ENCODE assay signal across 16 mouse cellular contexts in genomic region chr3:68055071-68055470, GRCm38 (mm10). TPM values are rescaled to one million over a fixed set of nuclear protein-coding genes. Genes with fewer than 3 reads are reported as not detected.
DNase-seq lines count a peak whose midpoint lies in the region; ATAC-seq and TF ChIP-seq lines count a peak whose summit lies in the region.
"Had no signal": no experiment of that assay in that cellular context is flagged by ENCODE, and none has a peak within 500 bp of the region (broad histone marks: within the 10 kb centered on the region; RNA-seq: fewer than 3 reads in every experiment).

No protein-coding gene starts in this region.

- H3K79me2 ChIP-seq in MEL (ENCODE audit: control insufficient read depth, insufficient read depth, low read length, poor library complexity) = no peaks in the 10 kb centered on the region

- no peak overlapping the region for H3K27ac ChIP-seq in forebrain, postnatal 0 days (ENCODE audit: low read depth, low read length)
- H3K27ac ChIP-seq in forebrain, embryonic 13.5 days = no peak overlapping the region
- no peak overlapping the region for H3K27ac ChIP-seq in MEL (ENCODE audit: control insufficient read depth, low read depth, low read length)
- H3K27ac ChIP-seq in limb, embryonic 12.5 days = no peak overlapping the region
- H3K27ac ChIP-seq: gastrocnemius, adult 2 months; hindbrain, embryonic 14.5 days; kidney, embryonic 15.5 days; midbrain, embryonic 12.5 days had no signal

- TF ChIP-seq RAD21 in MEL (IDR thresholded peaks at IDR 0.05; ENCODE audit: low read depth, low read length) = no peak

- WGBS in forebrain, postnatal 0 days = 69% methylated on average over 13 of the region's 13 CpGs
- WGBS in forebrain, embryonic 13.5 days = 68% methylated on average over 13 of the region's 13 CpGs
- WGBS in limb, embryonic 12.5 days = 64% methylated on average over 13 of the region's 13 CpGs

- no peaks in the 10 kb centered on the region for H3K36me3 ChIP-seq in forebrain, postnatal 0 days (ENCODE audit: insufficient read depth)
- H3K36me3 ChIP-seq in forebrain, embryonic 13.5 days (ENCODE audit: poor library complexity, severe bottlenecking) = no peaks in the 10 kb centered on the region
- peaks cover 0 to 3% of the 10 kb centered on the region in 2 experiments; a peak in 1 of 4 replicates for H3K36me3 ChIP-seq in MEL (ENCODE audit: control insufficient read depth in 1 of 2, insufficient read depth in 2 of 2, low read length in 2 of 2)
- H3K36me3 ChIP-seq in limb, embryonic 12.5 days = no peaks in the 10 kb centered on the region
- H3K36me3 ChIP-seq: kidney, embryonic 15.5 days; midbrain, embryonic 12.5 days had no signal

- H3K9me3 ChIP-seq in forebrain, postnatal 0 days (ENCODE audit: low read length) = no peaks in the 10 kb centered on the region
- no peaks in the 10 kb centered on the region for H3K9me3 ChIP-seq in forebrain, embryonic 13.5 days (replicated peaks)
- no peaks in the 10 kb centered on the region for H3K9me3 ChIP-seq in MEL (replicated peaks; ENCODE audit: insufficient read depth, low read length)
- no peaks in the 10 kb centered on the region for H3K9me3 ChIP-seq in limb, embryonic 12.5 days
- H3K9me3 ChIP-seq: kidney, embryonic 15.5 days; midbrain, embryonic 12.5 days had no signal

- H3K4me3 ChIP-seq in forebrain, postnatal 0 days (ENCODE audit: low read depth, low read length) = no peak overlapping the region
- H3K4me3 ChIP-seq in forebrain, embryonic 13.5 days = no peak overlapping the region
- peak overlapping the region; percentile 43 to 47; a peak in 3 of 4 replicates for H3K4me3 ChIP-seq in MEL (ENCODE audit: control insufficient read depth in 1 of 2, insufficient read depth in 1 of 2, low read depth in 2 of 2, low read length in 2 of 2)
- no peak overlapping the region for H3K4me3 ChIP-seq in limb, embryonic 12.5 days (replicated peaks)
- H3K4me3 ChIP-seq: erythroblast, embryonic 14.5 days; gastrocnemius, adult 2 months; kidney, embryonic 15.5 days; midbrain, embryonic 12.5 days had no signal

- no peak overlapping the region for H3K4me2 ChIP-seq in forebrain, postnatal 0 days (ENCODE audit: low read depth)
- H3K4me2 ChIP-seq in forebrain, embryonic 13.5 days = no peak overlapping the region
- H3K4me2 ChIP-seq in limb, embryonic 12.5 days = no peak overlapping the region
- H3K4me2 ChIP-seq: hindbrain, embryonic 14.5 days; kidney, embryonic 15.5 days; midbrain, embryonic 12.5 days had no signal

- H3K27me3 ChIP-seq in forebrain, postnatal 0 days (ENCODE audit: insufficient read depth, low read length) = no peaks in the 10 kb centered on the region
- peaks cover 12% of the 10 kb centered on the region for H3K27me3 ChIP-seq in forebrain, embryonic 13.5 days
- H3K27me3 ChIP-seq in MEL (ENCODE audit: control insufficient read depth in 1 of 2, insufficient read depth in 2 of 2, low read length in 2 of 2) = no peaks in the 10 kb centered on the region; a peak in 3 of 4 replicates
- H3K27me3 ChIP-seq in limb, embryonic 12.5 days = peaks cover 17% of the 10 kb centered on the region

- no peak for TF ChIP-seq EP300 in MEL (IDR thresholded peaks at IDR 0.05; ENCODE audit: low read depth in 1 of 2, low read length in 2 of 2)

- no peak for TF ChIP-seq CTCF in forebrain, postnatal 0 days (IDR thresholded peaks at IDR 0.05; ENCODE audit: low read depth)
- no peak for TF ChIP-seq CTCF in MEL (IDR thresholded peaks at IDR 0.05 in 2 of 3, conservative IDR thresholded peaks at IDR 0.05 in 1 of 3; ENCODE audit: control insufficient read depth in 1 of 3, insufficient read depth in 1 of 3, low read depth in 2 of 3, low read length in 3 of 3, poor library complexity in 1 of 3, severe bottlenecking in 1 of 3)

- H3K9ac ChIP-seq in forebrain, postnatal 0 days = no peak overlapping the region
- no peak overlapping the region for H3K9ac ChIP-seq in forebrain, embryonic 13.5 days
- no peak overlapping the region for H3K9ac ChIP-seq in MEL (ENCODE audit: control insufficient read depth, low read depth, low read length, poor library complexity, severe bottlenecking)
- peak overlapping the region; percentile 5; the same call in 1 of the 2 replicates for H3K9ac ChIP-seq in limb, embryonic 12.5 days (replicated peaks)
- H3K9ac ChIP-seq: hindbrain, embryonic 14.5 days; kidney, embryonic 15.5 days; liver, postnatal 0 days; midbrain, embryonic 12.5 days had no signal

- DNase-seq in forebrain, postnatal 0 days = no peak
- DNase-seq in layer of hippocampus, adult 11-12 months (ENCODE audit: low spot score) = peak; percentile 42
- no peak for DNase-seq in layer of hippocampus, postnatal 14 days (ENCODE audit: low spot score in 2 of 2)
- DNase-seq in MEL (ENCODE audit: low read depth, low spot score) = peak; percentile 43
- no peak for DNase-seq in thymus, postnatal 0 days (ENCODE audit: low spot score)
- DNase-seq: gastrocnemius, adult 2 months; liver, postnatal 0 days; thymus, adult 18-20 months had no signal

- ATAC-seq in forebrain, postnatal 0 days = peak; percentile 5; the same call in 1 of the 2 replicates
- no peak for ATAC-seq in forebrain, embryonic 13.5 days
- no peak for ATAC-seq in limb, embryonic 12.5 days (ENCODE audit: insufficient number of reproducible peaks, insufficient read depth, low FRiP score, low TSS enrichment, low read depth)
- ATAC-seq in megakaryocyte-erythroid progenitor cell, adult 5-6 weeks (replicated peaks; ENCODE audit: low FRiP score, low TSS enrichment, poor library complexity, severe bottlenecking) = no peak
- ATAC-seq: liver, postnatal 0 days; Patski had no signal

- TF ChIP-seq POLR2A in MEL (IDR thresholded peaks at IDR 0.05; ENCODE audit: control insufficient read depth in 1 of 2, insufficient read depth in 1 of 2, low read depth in 1 of 2, low read length in 2 of 2, poor library complexity in 1 of 2) = no peak

- H3K4me1 ChIP-seq in forebrain, postnatal 0 days (ENCODE audit: insufficient read depth) = no peaks in the 10 kb centered on the region
- no peaks in the 10 kb centered on the region for H3K4me1 ChIP-seq in forebrain, embryonic 13.5 days
- peaks cover 0 to 3% of the 10 kb centered on the region in 2 experiments; a peak in 1 of 4 replicates for H3K4me1 ChIP-seq in MEL (ENCODE audit: control insufficient read depth in 1 of 2, insufficient read depth in 2 of 2, low read length in 2 of 2)
- H3K4me1 ChIP-seq in limb, embryonic 12.5 days (replicated peaks) = no peaks in the 10 kb centered on the region
- H3K4me1 ChIP-seq: midbrain, embryonic 12.5 days had no signal

TF ChIP-seq in MEL, 35 proteins besides CTCF, POLR2A, EP300 and RAD21:
- TF ChIP-seq CHD2 (IDR thresholded peaks at IDR 0.05; ENCODE audit: low read length) (no peak), USF2 (IDR thresholded peaks at IDR 0.05; ENCODE audit: borderline replicate concordance in 1 of 2, insufficient read depth in 1 of 2, low read depth in 1 of 2, low read length in 2 of 2) (no peak), TAL1 (IDR thresholded peaks at IDR 0.05; ENCODE audit: low read length) (no peak), MYB (IDR thresholded peaks at IDR 0.05; ENCODE audit: low read depth, low read length) (no peak), ELF1 (IDR thresholded peaks at IDR 0.05; ENCODE audit: low read depth, low read length) (no peak), BHLHE40 (IDR thresholded peaks at IDR 0.05; ENCODE audit: borderline replicate concordance, low read depth, low read length) (no peak), MAX (IDR thresholded peaks at IDR 0.05; ENCODE audit: low read length) (no peak), POLR2AphosphoS2 (IDR thresholded peaks at IDR 0.05; ENCODE audit: low read length) (no peak), MYC (IDR thresholded peaks at IDR 0.05; ENCODE audit: low read depth, low read length) (no peak), ZMIZ1 (IDR thresholded peaks at IDR 0.05; ENCODE audit: low read depth, low read length) (no peak), SMC3 (IDR thresholded peaks at IDR 0.05; ENCODE audit: low read depth, low read length) (no peak), GABPA (IDR thresholded peaks at IDR 0.05; ENCODE audit: low read depth, low read length) (no peak), SIN3A (IDR thresholded peaks at IDR 0.05; ENCODE audit: low read length) (no peak), ZKSCAN1 (IDR thresholded peaks at IDR 0.05; ENCODE audit: low read depth, low read length) (no peak), HCFC1 (IDR thresholded peaks at IDR 0.05; ENCODE audit: low read depth, low read length) (no peak), UBTF (IDR thresholded peaks at IDR 0.05; ENCODE audit: borderline replicate concordance, insufficient read depth, low read depth, low read length) (no peak), NELFE (IDR thresholded peaks at IDR 0.05; ENCODE audit: low read depth, low read length) (no peak)
TF ChIP-seq in MEL: peak in this region for 0.

RNA-seq across cellular contexts. Expression of gene Schip1, which starts 9.5 kb away (rescaled TPM):
- 114 and 140 TPM in 2 replicates for total RNA-seq in forebrain, postnatal 0 days (2014; rRNA removed)
- 192 and 204 TPM in 2 replicates for polyA plus RNA-seq in forebrain, postnatal 0 days (2015; fragmentation: Nextera tagmentation; extraction: Ambion mirVana)
- polyA plus RNA-seq in forebrain, embryonic 13.5 days (2015; fragmentation: Nextera tagmentation; extraction: Ambion mirVana) = 109 and 129 TPM in 2 replicates
- total RNA-seq in layer of hippocampus, postnatal 14 days (2021) = 100 to 1,000 TPM; 300 to 309 TPM
- 12.4 and 14.5 TPM in 2 replicates for total RNA-seq in MEL (2012; rRNA removed)
- 10 to 100 TPM in 1 of 2 experiments, not detected in 1; 10.1 TPM for polyA plus RNA-seq in MEL (2012; ENCODE audit: insufficient read depth in 1 of 2, insufficient read length in 2 of 2, low read depth in 1 of 2, low replicate concordance in 2 of 2, missing spikeins in 1 of 2)
- polyA plus RNA-seq in limb, embryonic 12.5 days (2016; fragmentation: Nextera tagmentation; extraction: Ambion mirVana) = 28.4 and 31.6 TPM in 2 replicates
- 4.7 and 4.9 TPM in 2 replicates for polyA plus RNA-seq in thymus, postnatal 0 days (2015; fragmentation: Nextera tagmentation; extraction: Ambion mirVana)
- 1.4 and 2.6 TPM in 2 replicates for total RNA-seq in megakaryocyte-erythroid progenitor cell, adult 5-6 weeks (2014; fragmentation: Nextera tagmentation)
- 2.6 TPM in 2 replicates for total RNA-seq in megakaryocyte-erythroid progenitor cell, adult 5-6 weeks (2017)

Comparison
In these comparisons a context has a peak if more than half of its experiments do, and no peak if none do; other contexts are left out.
1. DNase-seq: peak in layer of hippocampus, adult 11-12 months (single experiment) and MEL (single experiment); none in forebrain, postnatal 0 days (single experiment), layer of hippocampus, postnatal 14 days (0 of 2) and thymus, postnatal 0 days (single experiment).
2. H3K4me3 ChIP-seq: peak in MEL (2 of 2); none in forebrain, postnatal 0 days (single experiment), forebrain, embryonic 13.5 days (single experiment) and limb, embryonic 12.5 days (single experiment).